Mouse (Mus musculus) kidney, adult 18-20 months (tissue): ENCODE data around the gene Rps6ka2.
A peak's percentile ranks its signal among the peaks of the same experiment; 100 is the strongest.
"Not testable (repeated sequence)": the region's sequence is repeated elsewhere in the genome, so short reads cannot be mapped to it uniquely, and the experiment has no call there.

ENCODE experiments used
- DNase-seq: peaks from one replicate; pipeline ENCODE4 v3.0.0; 2021

Gene Rps6ka2

DNA sequence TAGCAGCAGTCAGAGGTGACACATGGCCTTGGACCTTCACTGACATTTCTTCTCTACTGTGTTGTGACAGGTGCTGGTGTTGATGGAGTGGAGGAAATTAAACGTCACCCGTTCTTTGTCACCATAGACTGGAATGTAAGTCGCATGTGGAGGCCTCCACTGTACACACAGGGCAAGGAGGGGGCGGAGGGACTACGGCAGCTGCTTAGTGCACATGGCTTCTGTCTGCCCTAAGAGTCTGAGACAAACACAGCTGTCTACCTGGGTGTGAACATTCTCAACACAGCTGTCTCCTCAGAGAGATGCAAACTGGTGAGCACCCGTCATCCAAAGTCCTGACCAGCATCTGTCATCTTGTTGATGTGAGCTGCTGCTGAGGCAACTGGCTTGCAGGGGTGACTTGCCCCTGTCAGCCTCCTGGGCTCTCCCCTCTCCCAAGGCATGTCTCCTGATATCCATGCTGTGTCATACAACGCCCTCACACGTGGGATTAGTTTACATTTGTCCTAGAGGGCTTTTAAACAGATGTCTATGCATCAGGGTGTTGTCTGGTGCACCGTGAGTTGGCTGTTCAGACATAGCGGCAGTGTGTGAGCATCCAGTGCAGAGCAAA, 101.7 kb downstream of the Rps6ka2 start:
- no peak for DNase-seq

DNA sequence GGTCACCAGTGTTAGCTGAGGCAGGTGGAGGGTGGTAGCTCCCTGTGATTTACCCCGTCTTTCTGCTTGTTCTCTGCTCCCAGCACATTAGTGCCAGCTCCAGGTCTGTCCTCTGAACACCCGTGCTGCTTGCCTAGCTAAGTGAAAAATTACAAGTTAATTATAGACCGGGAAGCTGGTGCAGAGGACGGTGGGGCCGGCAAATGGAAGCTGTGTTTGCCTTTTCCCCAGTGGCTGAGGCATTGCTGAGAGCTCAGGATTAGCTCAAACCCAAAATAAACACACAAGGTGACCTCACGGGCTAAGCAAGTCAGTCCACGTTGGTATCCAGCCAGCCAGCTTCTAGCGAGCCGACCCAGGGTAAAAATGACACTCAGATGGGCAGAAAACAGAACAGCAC, 103.1 kb downstream of the Rps6ka2 start:
- peak; percentile 69 for DNase-seq

DNA sequence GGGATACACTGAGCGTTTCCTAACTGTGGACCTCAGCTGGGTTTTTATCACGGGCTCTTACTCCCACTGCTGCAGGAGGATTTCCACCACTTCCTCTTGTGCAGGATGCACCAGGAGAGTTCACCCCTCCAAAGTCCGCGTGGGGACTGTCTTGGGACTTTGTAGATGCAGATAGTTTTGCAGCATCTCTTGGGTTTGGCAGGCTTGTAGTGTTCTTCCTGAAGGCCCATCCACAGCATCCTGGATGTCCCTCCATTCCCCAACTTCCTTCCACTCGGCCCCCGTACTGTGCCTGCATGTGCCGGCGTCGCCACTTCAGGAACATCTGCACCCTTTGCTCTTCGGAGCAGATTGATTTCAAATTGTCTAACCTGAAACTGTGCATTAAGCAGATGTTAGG, 103.9 kb downstream of the Rps6ka2 start:
- DNase-seq: no peak

DNA sequence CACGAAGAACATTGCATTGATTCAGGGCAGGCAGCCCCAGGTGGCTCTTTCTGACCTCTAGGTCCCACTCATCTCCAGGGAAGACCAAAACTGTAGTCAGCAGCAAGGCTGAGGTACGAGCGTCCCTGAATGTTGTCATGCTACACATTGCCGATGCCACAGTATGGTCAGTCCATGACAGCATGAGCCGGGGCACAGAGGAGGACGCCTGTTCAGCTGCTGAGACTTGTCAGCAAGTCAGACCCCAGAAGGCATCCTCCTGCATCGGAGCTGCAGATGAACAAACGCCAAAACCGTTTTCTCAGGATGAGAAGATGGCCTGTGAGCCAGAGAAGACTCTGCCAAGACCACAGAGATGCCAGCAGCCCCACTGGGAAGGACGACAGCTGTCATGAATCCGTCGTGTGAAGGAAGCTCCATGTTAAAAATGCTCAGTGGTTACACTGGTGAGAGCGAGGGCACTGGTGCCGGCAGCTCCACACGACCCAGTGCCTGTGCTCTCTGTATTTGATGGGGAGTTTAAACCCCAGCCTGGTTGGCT, 108.9 kb downstream of the Rps6ka2 start:
- DNase-seq: no peak

DNA sequence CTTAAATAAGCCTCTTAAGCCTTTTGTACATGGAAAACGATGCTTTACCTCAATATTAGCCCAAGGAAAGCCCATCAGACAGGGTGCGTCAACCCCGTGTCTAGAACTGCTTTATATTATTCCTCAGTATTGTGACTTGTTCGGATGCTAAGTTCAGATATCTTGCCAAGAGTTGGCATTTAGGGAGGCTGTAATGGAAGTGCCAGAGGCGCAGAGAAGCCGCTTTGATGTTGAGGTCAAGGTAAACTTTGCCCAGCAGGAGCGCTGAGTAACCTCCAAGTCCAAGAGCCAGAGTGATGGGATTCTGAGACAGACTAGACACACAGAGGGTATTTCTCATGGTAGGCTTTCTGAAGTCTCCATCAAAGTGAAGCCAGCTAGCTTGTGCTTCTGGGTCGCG, 109.3 kb downstream of the Rps6ka2 start:
- DNase-seq: no peak

DNA sequence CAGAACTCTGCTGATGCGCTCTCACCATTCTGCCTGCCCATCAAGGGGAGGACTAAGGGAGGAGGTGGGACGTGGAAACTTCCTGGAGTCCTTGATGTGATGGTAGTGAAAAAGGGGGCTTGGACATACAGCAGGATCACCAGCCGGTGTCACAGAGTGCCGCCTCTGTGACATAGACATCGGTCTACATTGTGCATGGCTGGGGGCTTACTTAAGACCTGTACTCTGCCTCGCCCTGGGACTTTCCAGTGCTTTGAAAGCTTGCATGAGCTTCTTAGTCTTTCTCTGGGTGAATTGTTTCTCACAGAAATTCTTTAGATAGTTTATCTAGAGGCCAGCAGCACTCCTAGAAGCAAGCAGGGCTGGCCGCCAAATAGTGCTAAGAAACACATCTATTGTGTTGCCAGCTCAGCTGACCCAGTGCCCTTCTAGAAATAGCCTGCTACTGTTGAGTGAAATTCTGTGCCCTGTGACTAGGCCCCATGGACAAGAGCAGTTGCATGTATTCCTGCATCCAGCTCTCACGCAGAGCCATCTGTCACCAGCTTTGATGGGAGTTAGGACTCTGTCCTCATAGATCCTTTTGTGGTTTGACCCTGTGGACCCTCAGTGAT, 114.5 kb downstream of the Rps6ka2 start:
- DNase-seq: peak; percentile 54

DNA sequence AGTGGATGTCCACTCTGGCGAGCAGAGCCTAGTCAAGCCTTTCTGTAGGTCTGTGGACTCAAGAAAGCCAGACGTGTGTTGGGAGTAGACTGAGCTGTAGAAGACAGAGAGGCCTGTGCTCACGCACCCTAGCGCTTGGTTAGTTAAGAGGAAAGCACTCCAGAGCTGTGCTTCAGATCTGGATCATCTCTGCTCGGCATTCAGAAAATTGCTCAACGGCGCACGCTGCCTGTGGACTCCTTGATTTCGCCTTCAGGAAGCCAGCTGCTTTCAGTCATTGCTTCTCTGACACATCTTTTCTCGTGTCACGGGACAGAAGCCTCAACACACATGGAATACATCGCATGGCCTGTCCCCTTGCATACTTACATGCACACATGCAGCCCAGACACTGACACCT, 115.4 kb downstream of the Rps6ka2 start:
- no peak for DNase-seq

DNA sequence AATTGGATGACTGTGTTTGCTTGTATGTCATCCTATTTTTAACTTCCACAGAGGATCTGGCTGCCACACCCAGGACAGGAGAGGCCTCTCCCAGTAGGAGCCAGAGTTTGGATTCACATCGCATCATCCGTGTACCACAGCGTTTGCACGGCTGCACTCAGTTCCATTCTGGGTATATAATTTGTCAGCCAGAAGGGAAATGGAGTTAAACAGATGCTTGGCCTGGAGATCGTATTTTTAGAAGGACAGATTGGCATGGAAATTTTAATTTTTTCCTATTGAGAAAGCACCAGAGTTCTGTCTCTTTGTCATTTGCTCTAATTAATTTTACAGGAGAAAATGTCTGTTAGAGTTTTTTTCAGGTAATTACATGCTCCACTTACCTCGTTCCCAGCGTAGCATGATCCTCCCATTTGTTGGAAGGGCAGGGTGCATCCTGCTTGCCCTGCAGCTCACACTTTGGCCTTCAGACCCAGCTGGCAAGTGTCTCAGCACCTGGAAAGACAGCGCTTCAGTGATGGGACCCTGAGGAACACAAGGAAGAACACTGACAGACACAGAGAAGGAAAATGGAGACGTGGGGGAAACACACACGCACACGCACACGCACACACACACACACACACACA, 116.6 kb downstream of the Rps6ka2 start:
- no peak for DNase-seq

DNA sequence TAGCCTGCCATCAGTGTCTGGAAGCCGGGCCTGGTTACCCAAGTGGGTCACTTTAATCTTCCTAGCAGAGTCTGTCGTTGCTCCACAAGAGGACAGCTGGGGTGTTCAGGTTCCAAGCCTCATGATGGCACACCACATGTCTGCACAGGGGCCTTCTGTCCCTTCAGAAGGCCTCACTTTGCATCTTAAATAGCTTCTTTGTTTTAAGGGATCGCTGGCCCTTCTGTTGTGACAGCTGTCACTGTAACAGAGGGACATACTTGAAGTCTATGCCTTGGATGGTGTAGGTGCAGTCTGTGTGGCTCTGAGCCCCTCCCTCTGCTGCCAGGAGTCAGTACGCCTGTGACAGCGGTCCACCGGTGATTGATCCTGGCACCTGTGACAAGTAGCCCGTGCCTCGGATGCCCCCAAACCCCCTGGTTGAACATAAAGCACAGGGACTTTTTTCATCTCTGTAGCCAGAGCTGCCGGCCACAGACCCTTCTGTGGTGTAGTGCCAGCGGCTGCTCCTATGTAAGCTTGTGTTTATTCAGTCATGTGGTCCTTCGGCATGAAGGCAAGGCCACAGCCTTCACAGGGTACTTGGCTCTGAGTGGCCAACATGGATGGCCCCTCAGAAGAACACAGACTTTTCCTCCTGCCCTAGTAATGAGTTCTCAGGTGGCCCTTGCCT, 122.2 kb downstream of the Rps6ka2 start:
- DNase-seq: no peak

DNA sequence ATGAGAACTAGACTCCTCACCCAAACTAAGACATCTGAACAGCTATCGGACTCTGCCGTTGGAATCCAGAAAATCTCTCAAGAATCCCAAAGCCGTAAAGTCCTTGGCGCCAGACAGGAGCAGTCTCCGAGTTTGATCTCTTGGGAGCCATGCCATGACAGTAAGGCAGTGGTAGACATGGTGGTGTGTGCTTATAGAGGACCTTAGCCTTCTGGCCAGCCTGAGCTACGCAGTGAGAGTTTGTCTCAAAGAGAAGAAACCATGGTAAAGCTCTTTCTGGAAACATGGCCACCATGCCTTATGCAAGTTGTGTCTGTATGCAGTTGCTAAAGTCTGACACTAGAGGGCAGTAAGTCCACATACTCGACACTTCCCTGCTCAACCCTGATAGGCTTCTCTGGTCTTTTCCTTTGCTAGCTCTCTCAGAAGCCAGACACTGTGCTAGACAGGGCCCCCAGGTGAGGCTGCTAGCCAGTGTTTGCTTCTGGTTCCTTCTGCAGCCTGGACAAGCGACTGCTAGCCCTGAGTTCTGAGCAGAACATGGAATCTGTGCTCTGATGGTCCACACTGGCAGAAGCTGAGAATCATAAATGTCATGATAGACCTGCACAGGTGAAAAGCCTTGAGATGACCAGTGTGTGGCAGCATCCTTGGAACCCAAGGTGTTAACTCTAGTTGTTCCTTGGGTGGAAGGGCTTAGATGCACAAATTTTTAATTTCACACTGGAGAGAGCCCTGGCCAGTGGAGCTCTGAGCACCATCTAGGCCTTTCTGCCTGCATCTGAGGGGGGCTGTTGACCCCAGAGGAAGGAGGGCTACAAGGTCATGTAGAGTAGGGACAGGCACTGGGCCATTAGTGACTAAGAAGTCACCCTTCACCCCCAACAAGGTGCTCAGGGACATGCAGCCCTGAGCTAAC, 136.6 kb downstream of the Rps6ka2 start:
- peak; percentile 23 for DNase-seq

DNA sequence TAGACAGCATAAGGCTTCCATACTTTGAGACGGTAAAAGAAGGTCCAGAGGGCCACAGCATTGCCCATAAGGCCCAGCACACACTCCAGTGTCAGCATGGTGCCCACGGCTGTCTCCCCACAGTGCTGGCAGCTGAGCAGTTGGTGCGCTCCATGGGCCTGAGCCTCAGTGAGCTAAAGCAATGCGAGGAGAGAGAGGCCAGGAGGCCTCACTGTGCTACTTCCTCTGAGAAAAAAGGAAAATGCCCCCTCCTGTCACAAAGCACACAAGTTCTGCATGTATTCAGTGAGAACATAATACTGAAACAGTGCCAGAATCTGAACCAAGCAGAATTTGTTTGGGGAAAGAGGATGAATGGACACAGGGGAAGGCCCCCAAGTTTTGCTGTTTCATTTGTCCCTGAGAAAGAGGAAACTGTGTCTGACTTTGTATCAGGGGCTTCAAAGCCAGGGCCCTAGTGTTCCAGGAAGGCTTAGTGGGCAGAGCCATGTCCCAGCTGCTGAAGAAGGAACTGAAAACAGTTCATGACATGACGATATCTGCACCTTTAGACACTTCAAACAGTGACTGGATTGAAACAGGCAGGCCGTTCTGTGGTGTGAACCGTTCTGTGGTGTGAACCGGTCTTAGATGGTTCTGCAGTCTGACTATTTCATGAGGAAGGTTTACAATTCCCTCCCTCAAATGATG, 145.9 kb downstream of the Rps6ka2 start:
- not testable (repeated sequence) for DNase-seq

DNA sequence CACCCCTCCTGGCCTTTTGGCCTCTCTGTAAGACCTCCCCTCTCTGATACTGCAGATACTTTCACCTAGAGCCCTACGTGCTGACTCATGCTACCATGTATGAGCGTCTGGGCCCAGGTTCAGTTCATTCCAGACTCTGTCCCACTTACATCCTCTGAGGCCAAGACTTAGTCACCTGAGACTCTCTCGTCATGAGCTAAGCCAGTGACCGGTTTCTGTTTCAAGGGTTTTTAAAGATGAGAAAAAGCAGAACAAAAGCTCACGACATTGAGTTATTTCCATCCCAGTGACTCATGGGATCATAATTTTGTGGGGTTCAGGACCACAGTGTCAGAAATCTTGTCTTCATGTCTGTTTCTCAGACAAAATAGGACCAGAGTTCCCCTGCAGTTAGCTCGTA, 149.9 kb downstream of the Rps6ka2 start:
- not testable (repeated sequence) for DNase-seq

DNA sequence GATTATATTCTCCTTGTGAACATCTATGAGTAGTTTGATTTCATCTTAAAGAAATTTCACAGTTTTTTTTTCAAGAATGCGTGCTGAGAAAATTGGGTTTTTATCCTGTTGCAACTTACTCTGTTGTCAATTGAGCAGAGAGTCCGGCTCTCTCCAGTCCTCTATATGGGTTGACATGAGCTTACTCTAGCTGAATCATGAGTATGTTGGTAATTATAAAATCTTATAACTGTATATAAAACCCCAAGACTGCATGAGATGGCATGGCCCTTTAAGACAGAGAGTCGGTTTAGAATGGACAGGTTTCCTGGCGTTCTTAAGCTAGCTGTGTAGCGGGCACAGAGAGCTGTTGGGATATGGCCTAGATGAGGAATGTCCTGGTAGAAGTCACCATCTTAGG, 154.4 kb downstream of the Rps6ka2 start, which contains the start of gene Tcp10a:
TSS of gene Tcp10a (plus strand) at position 301 of the 400 bp plus-strand sequence.
- DNase-seq: not testable (repeated sequence)

DNA sequence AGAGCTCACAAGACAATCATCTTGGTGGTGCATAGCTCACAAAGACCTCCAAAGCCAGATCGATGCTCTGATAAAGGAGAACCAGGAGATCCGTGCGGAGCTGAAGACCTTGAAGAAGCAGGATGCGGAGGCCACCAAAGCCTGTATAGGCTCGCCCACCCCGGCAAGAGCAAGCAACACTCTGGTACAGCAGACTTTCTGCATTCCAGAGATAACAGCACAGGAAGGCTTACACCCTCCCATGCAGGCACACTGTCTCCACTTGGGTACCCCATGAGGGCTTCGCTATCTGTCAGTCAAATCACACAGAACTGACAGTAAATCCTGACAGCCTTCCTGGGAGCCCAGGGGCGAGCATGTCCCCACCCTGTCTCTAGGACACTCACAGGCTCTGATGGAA, 156.5 kb downstream of the Rps6ka2 start:
- DNase-seq: not testable (repeated sequence)

DNA sequence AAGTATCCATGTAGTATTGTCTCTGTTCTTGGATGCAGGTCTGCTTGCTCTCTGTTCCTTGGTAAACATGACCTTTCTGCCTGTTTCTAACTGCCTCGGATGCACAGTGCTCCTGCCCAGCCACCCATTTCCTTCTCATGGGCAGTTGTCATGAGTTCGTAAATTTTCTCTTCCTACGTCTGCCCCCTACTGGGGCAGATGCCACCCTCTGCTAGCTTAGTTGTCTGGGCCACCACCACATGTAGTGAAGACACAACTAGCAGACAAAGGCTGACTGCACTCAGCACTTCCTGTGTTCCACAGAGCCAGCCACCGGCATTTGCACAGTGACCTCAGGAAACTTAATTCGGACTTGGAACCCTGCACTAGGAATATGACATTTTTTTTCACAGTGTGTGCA, 162.8 kb downstream of the Rps6ka2 start:
- not testable (repeated sequence) for DNase-seq

DNA sequence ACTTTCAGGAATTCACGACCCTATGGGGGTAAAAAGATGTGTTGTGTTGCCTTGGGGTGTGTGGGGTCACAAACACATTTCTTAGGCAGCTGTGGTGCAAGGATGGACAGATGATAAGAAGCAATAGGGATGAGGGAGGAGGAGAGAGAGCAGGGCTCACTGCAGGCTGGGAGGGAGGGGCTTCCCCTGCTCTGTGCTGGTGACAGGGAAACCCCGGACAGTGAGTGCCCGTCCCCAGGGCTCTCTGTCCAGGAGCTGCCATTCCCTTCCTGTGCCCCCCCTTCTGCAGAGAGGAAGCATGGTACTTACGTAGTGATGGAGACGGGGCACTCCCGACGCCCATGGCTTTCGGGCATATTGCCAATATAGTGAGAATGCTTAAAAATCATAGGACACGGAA, 167.5 kb downstream of the Rps6ka2 start:
- not testable (repeated sequence) for DNase-seq

DNA sequence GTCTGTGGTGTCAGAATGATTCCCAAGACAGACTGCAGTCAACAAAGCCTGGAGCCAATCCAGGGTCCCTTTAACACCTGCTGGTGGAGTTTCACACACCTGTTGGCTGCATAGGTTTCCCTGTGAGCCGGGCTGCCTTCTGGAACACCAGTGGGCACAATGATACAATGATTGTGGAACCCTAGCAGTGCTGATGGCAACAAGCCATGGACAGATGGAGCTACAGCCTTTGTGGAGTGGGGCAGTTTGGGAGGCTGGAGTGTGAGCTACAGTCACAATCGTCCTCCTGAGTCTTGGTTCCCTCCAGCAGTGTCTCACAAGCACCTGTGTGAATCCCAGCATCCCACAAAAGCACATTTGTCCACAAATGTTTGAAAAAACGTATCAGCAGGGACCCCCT, 178.8 kb downstream of the Rps6ka2 start:
- DNase-seq: not testable (repeated sequence)

DNA sequence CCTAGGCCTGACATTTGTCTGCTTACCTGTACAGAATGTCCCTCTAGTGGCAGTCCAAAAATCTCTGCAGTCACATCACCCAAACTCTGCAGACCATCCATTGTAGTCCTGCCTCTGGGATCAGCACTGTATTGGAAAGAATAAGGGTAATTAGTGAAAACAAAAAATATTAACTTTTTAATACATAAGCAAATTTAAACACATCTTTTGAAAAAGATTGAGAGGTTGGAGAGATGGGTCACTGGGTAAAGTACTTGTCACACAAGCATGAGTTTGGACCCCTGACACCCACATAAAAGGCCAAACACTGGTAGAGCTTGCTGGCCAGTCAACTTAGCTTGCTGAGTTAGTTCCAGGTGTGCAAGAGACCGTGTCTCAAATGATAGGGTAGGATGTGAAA, 182.7 kb downstream of the Rps6ka2 start, which contains the start of gene Ttll2:
TSS of gene Ttll2 (minus strand) at position 101 of the 400 bp plus-strand sequence.
- DNase-seq: not testable (repeated sequence)
